Mouse (Mus musculus) myocyte (in vitro differentiated cells): ENCODE data around the gene Ctdsp2. TPM values are rescaled to one million over a fixed set of nuclear protein-coding genes. Genes with fewer than 3 reads are reported as not detected.
A peak's percentile ranks its signal among the peaks of the same experiment; 100 is the strongest.

Experiments used
- H3K27me3 ChIP-seq: one replicate; pipeline ENCODE4 v1.6.1; 2011; ENCODE audit not compliant: control insufficient read depth, insufficient read depth, insufficient read length
- H3K36me3 ChIP-seq: one replicate; pipeline ENCODE4 v1.6.1; 2011; ENCODE audit not compliant: control insufficient read depth, insufficient read depth
- H3K4me2 ChIP-seq: one replicate; pipeline ENCODE4 v1.6.1; 2011; ENCODE audit warnings: low read depth, control low read depth
- H3K4me3 ChIP-seq: one replicate; pipeline ENCODE4 v1.5.1; 2011; ENCODE audit warnings: mild to moderate bottlenecking, control low read depth, moderate library complexity
- H3K79me2 ChIP-seq: one replicate; pipeline ENCODE4 v1.6.1; 2011; ENCODE audit not compliant: control insufficient read depth, insufficient read depth
- H3ac ChIP-seq: one replicate; pipeline ENCODE4 v1.6.1; 2011; ENCODE audit not compliant: control insufficient read depth, insufficient read length
- CEBPB ChIP-seq: IDR thresholded peaks from 2 replicates; pipeline ENCODE4 v1.6.1; 2011; ENCODE audit warnings: mild to moderate bottlenecking, moderate library complexity; ENCODE audit not compliant: poor library complexity, insufficient read depth, severe bottlenecking
- E2F4 ChIP-seq: IDR thresholded peaks from one replicate; pipeline ENCODE4 v1.6.1; 2011; ENCODE audit warnings: mild to moderate bottlenecking, control low read depth, moderate library complexity; ENCODE audit not compliant: insufficient read depth
- MAX ChIP-seq: IDR thresholded peaks from one replicate; pipeline ENCODE4 v1.6.1; 2011; ENCODE audit warnings: low read depth, mild to moderate bottlenecking, control low read depth
- MYOD1 ChIP-seq, 3 experiments: IDR thresholded peaks; one replicate each; pipeline ENCODE4 v1.6.1; 2011; ENCODE audit warnings: control low read depth in 2 of 3, low read depth in 2 of 3, mild to moderate bottlenecking in 2 of 3, moderate library complexity in 1 of 3; ENCODE audit not compliant: insufficient read length in 2 of 3, control insufficient read depth in 1 of 3
- MYOG ChIP-seq, 3 experiments: IDR thresholded peaks; one replicate each; pipeline ENCODE4 v1.6.1; 2011; ENCODE audit warnings: control low read depth in 2 of 3, low read depth in 2 of 3, mild to moderate bottlenecking in 2 of 3; ENCODE audit not compliant: insufficient read length in 2 of 3, control insufficient read depth in 1 of 3, insufficient read depth in 1 of 3
- POLR2A ChIP-seq: IDR thresholded peaks from one replicate; pipeline ENCODE4 v1.6.1; 2011; ENCODE audit warnings: low read depth, mild to moderate bottlenecking, control low read depth, moderate library complexity; ENCODE audit not compliant: insufficient read length
- POLR2AphosphoS2 ChIP-seq: IDR thresholded peaks from one replicate; pipeline ENCODE4 v1.6.1; 2011; ENCODE audit warnings: low read depth, control low read depth; ENCODE audit not compliant: insufficient read length
- REST ChIP-seq: IDR thresholded peaks from one replicate; pipeline ENCODE4 v1.6.1; 2011; ENCODE audit warnings: mild to moderate bottlenecking, control low read depth, moderate library complexity; ENCODE audit not compliant: insufficient read depth, insufficient read length
- SRF ChIP-seq: IDR thresholded peaks from one replicate; pipeline ENCODE4 v1.6.1; 2011; ENCODE audit warnings: low read depth; ENCODE audit not compliant: control insufficient read depth, insufficient read length
- TCF12 ChIP-seq: IDR thresholded peaks from one replicate; pipeline ENCODE4 v1.6.1; 2011; ENCODE audit warnings: mild to moderate bottlenecking, control low read depth; ENCODE audit not compliant: poor library complexity, insufficient read depth, severe bottlenecking
- TCF3 ChIP-seq: IDR thresholded peaks from one replicate; pipeline ENCODE4 v1.6.1; 2011; ENCODE audit warnings: low read depth, control low read depth; ENCODE audit not compliant: insufficient read length
- USF1 ChIP-seq: IDR thresholded peaks from one replicate; pipeline ENCODE4 v1.6.1; 2011; ENCODE audit warnings: low read depth, mild to moderate bottlenecking, control low read depth, moderate library complexity
- polyA plus RNA-seq: library from polyadenylated mRNA; unstranded; fragments of >200 nt; fragmentation: generic; extraction: Trizol; gene quantifications from one replicate; pipeline ENCODE4 v1.2.1, GENCODE M21; 2012; ENCODE audit warnings: missing spikeins

Ctdsp2 gene
- polyA plus RNA-seq, 1 experiment, result 65.0 TPM

- peak overlapping the region; percentile 36 for H3ac ChIP-seq
- H3K36me3 ChIP-seq, result no peaks in the 10 kb centered on the region
- peak overlapping the region; percentile 92 for H3K4me3 ChIP-seq
- peaks cover 4% of the 10 kb centered on the region for H3K79me2 ChIP-seq
- TF ChIP-seq MYOG (IDR thresholded peaks at IDR 0.05; ENCODE audit: control insufficient read depth in 1 of 3, insufficient read depth in 1 of 3, insufficient read length in 2 of 3, low read depth in 2 of 3) (no peak), POLR2A (no peak), CEBPB (no peak), E2F4 (no peak), SRF (no peak), TCF3 (no peak), MAX (no peak), MYOD1 (IDR thresholded peaks at IDR 0.05; ENCODE audit: control insufficient read depth in 1 of 3, insufficient read length in 2 of 3, low read depth in 2 of 3) (no peak), USF1 (no peak), REST (no peak), TCF12 (no peak), POLR2AphosphoS2 (no peak)
- H3K27me3 ChIP-seq, result no peaks in the 10 kb centered on the region
- H3K4me2 ChIP-seq, result peak overlapping the region; percentile 65
Measured at GRCm38 (mm10) chr10:127042468-127043115, 64.1 kb downstream of the Ctdsp2 start.

DNA sequence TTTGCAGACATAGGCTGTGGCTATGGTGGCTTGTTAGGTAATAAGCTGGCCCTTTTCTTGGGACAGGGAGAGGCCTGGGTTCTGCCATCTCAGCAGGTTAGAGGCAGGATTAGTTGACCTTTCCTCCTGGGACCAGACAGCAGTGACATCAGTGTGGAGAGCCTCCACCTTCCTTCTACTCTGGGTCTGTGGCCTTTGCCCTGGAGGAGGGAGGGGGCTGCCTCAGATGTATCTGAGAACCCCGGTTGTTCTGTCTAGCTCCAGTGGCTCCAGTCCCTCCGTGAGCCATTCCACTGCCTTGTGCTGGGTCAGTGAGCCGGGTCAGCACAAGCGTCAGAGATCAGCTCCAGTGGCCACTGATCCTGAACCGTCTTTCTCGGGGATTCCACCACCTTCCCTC, 64.7 kb downstream of the Ctdsp2 start:
- no peak overlapping the region for H3ac ChIP-seq
- peaks cover 4% of the 10 kb centered on the region for H3K79me2 ChIP-seq
- TF ChIP-seq SRF, result no peak
- peak overlapping the region; percentile 65 for H3K4me2 ChIP-seq
- peak overlapping the region; percentile 92 for H3K4me3 ChIP-seq
- H3K27me3 ChIP-seq, result no peaks in the 10 kb centered on the region
- no peaks in the 10 kb centered on the region for H3K36me3 ChIP-seq

DNA sequence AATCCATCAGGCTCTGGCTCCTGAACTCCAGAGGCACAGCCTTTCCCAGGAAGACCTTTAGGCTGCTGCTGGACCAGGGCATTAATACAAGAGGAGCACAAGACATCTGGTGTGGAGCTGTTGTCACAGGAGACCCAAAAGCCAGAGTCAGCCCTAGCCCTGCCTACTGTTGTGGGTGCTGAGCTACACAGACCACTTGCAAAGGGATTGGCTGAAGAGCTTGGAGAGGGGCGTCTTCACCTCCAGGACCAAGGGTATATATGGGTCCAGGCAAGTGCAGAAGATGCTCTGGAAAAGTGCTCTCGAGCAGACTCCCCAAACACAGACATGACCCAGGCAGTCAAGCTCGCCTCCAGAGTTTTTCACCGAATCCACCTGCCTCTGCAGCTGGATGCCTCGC, 69.4 kb downstream of the Ctdsp2 start, which contains the start of gene Cyp27b1:
Gene Cyp27b1 (plus strand): TSS at position 297 of the 400 bp plus-strand sequence.
- H3K79me2 ChIP-seq, result no peaks in the 10 kb centered on the region
- H3K27me3 ChIP-seq, result peaks cover 9% of the 10 kb centered on the region
- TF ChIP-seq CEBPB, result no peak
- no peak for TF ChIP-seq POLR2A
- H3ac ChIP-seq, result no peak within 1 kb of the TSS
- H3K4me3 ChIP-seq, result no peak within 1 kb of the TSS
- H3K4me2 ChIP-seq, result peak within 1 kb of the TSS; percentile 15
- no peaks in the 10 kb centered on the region for H3K36me3 ChIP-seq

DNA sequence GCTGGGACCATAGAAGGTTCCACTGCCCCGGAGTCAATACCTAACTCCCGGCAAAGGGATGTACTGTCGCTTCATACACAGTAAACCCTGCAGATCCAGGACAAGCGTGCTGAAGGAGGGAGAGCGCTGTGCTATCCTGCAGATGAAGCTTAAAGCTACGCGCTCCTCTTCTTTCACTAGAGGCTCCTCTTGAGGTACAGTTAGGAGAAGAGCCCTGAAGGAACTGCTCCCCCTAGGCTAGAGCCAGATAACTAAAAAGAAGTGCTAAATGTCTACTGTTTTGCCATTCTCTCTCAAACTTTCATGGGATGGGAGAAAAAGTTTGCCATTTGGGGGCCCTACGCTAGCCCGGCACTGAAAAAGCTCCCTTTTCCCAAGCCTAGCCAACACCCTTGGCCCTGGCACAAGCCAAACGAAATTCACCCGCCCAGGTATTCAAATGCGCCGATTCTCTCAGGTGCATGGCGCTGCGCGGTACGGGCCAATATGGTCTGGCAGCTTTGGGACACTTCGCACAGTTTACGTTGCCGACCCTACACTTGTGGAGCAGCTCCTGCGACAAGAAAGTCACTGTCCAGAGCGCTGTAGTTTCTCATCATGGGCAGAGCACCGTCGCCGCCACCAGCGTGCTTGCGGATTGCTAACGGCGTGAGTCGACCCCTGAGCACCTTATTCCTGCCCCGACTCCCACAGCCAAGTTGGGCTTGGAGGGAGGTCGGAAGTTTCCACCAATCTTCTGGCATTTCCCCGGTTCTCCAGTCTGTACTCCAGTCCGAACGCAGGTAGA, 70.3 kb downstream of the Ctdsp2 start:
- no peaks in the 10 kb centered on the region for H3K36me3 ChIP-seq
- no peak overlapping the region for H3ac ChIP-seq
- peaks cover 9% of the 10 kb centered on the region for H3K27me3 ChIP-seq
- H3K79me2 ChIP-seq, result no peaks in the 10 kb centered on the region
- H3K4me3 ChIP-seq, result no peak overlapping the region
- peak overlapping the region; percentile 15 for H3K4me2 ChIP-seq
- TF ChIP-seq TCF3, result no peak
- no peak for TF ChIP-seq USF1
- no peak for TF ChIP-seq MYOG (IDR thresholded peaks at IDR 0.05; ENCODE audit: control insufficient read depth in 1 of 3, insufficient read depth in 1 of 3, insufficient read length in 2 of 3, low read depth in 2 of 3)
- no peak for TF ChIP-seq REST
- peak; percentile 47 for TF ChIP-seq POLR2AphosphoS2
- TF ChIP-seq POLR2A, result no peak
- no peak for TF ChIP-seq CEBPB
- no peak for TF ChIP-seq MYOD1 (IDR thresholded peaks at IDR 0.05; ENCODE audit: control insufficient read depth in 1 of 3, insufficient read length in 2 of 3, low read depth in 2 of 3)
- TF ChIP-seq TCF12, result no peak

Other genes with a start within 250 kb of the Ctdsp2 start
- gene Atp23, start 77.4 kb upstream of the Ctdsp2 start, polyA plus RNA-seq, result 6.3 TPM
- gene Avil, start 22.0 kb downstream of the Ctdsp2 start, polyA plus RNA-seq, result 33.3 TPM
- 53.7 TPM for gene Tsfm, start 52.1 kb downstream of the Ctdsp2 start, polyA plus RNA-seq
- 17.2 TPM for gene Mettl1, start 62.7 kb downstream of the Ctdsp2 start, polyA plus RNA-seq
- gene Eef1akmt3, start 62.8 kb downstream of the Ctdsp2 start, polyA plus RNA-seq, result 0.11 TPM
- gene Cyp27b1, start 69.5 kb downstream of the Ctdsp2 start, polyA plus RNA-seq, result 0.56 TPM
- gene March9, start 81.5 kb downstream of the Ctdsp2 start, polyA plus RNA-seq, result 6.1 TPM
- gene Cdk4, start 84.8 kb downstream of the Ctdsp2 start, polyA plus RNA-seq, result 276 TPM
- gene Tspan31, start 91.5 kb downstream of the Ctdsp2 start, polyA plus RNA-seq, result 139 TPM
- 1.2 TPM for gene Agap2, start 96.6 kb downstream of the Ctdsp2 start, polyA plus RNA-seq
- gene Os9, start 142.4 kb downstream of the Ctdsp2 start, polyA plus RNA-seq, result 67.2 TPM
- 12.4 TPM for gene B4galnt1, start 186.5 kb downstream of the Ctdsp2 start, polyA plus RNA-seq
- gene Slc26a10, start 201.9 kb downstream of the Ctdsp2 start, polyA plus RNA-seq, result 1.3 TPM
- gene Arhgef25, start 211.4 kb downstream of the Ctdsp2 start, polyA plus RNA-seq, result 25.3 TPM
- 42.4 TPM for gene Dtx3, start 217.0 kb downstream of the Ctdsp2 start, polyA plus RNA-seq
- gene Pip4k2c, start 232.9 kb downstream of the Ctdsp2 start, polyA plus RNA-seq, result 22.5 TPM